11 mouse cellular contexts compared by ENCODE assay signal in genomic region chr14:25629866-25630606, GRCm38 (mm10).
DNase-seq lines count a peak whose midpoint lies in the region; ATAC-seq lines count a peak whose summit lies in the region.
"Had no signal": no experiment of that assay in that cellular context is flagged by ENCODE, and none has a peak within 500 bp of the region (broad histone marks: within the 10 kb centered on the region; RNA-seq: fewer than 3 reads in every experiment).

No protein-coding gene starts in this region.

- H3K36me3 ChIP-seq in intestine, embryonic 16.5 days (ENCODE audit: control insufficient read depth, insufficient read depth, low read length), result no peaks in the 10 kb centered on the region
- no peaks in the 10 kb centered on the region for H3K36me3 ChIP-seq in intestine, embryonic 15.5 days

- 81% methylated on average over 12 of the region's 12 CpGs for WGBS in intestine, embryonic 16.5 days
- WGBS in intestine, embryonic 15.5 days, result 78% methylated on average over 12 of the region's 12 CpGs

- no peak overlapping the region for H3K4me2 ChIP-seq in intestine, embryonic 16.5 days (ENCODE audit: low read depth, low read length)
- H3K4me2 ChIP-seq in intestine, embryonic 15.5 days (replicated peaks), result no peak overlapping the region

- ATAC-seq in intestine, embryonic 16.5 days, result no peak
- ATAC-seq in intestine, embryonic 15.5 days, result no peak
- ATAC-seq in inflammation-experienced regulatory T-cells, adult 6 months, result peak; percentile 44

- DNase-seq in cerebellum, adult 9-10 months, result peak; percentile 54
- no peak for DNase-seq in cerebellum, adult 11 months
- peak; percentile 85 for DNase-seq in brain, adult 2 months (ENCODE audit: low read depth, low spot score)
- DNase-seq in adrenal gland, postnatal 14 days, result no peak
- no peak for DNase-seq in adrenal gland, postnatal 36 days
- DNase-seq: adrenal gland, postnatal 25 days; cerebellum, postnatal 14 days; lung, postnatal 36 days had no signal

- H3K27me3 ChIP-seq in intestine, embryonic 16.5 days (replicated peaks; ENCODE audit: control insufficient read depth, insufficient read depth, low read length), result no peaks in the 10 kb centered on the region
- no peaks in the 10 kb centered on the region for H3K27me3 ChIP-seq in intestine, embryonic 15.5 days (replicated peaks)

- no peaks in the 10 kb centered on the region for H3K9me3 ChIP-seq in intestine, embryonic 16.5 days (ENCODE audit: control insufficient read depth, low read length)
- H3K9me3 ChIP-seq in intestine, embryonic 15.5 days, result no peaks in the 10 kb centered on the region

- H3K27ac ChIP-seq in intestine, embryonic 16.5 days (ENCODE audit: low read length), result 0 out of 2 replicates have a peak overlapping the region, but pooled peaks have one; percentile 6
- H3K27ac ChIP-seq in intestine, embryonic 15.5 days, result no peak overlapping the region

- H3K9ac ChIP-seq in intestine, embryonic 16.5 days (ENCODE audit: low read depth, low read length), result no peak overlapping the region
- H3K9ac ChIP-seq in intestine, embryonic 15.5 days, result no peak overlapping the region

- H3K4me1 ChIP-seq in intestine, embryonic 16.5 days (ENCODE audit: control insufficient read depth, insufficient read depth, low read length), result peaks cover 28% of the 10 kb centered on the region
- peaks cover 35% of the 10 kb centered on the region for H3K4me1 ChIP-seq in intestine, embryonic 15.5 days (replicated peaks)

- H3K4me3 ChIP-seq in intestine, embryonic 16.5 days (ENCODE audit: low read length), result no peak overlapping the region
- H3K4me3 ChIP-seq in intestine, embryonic 15.5 days (replicated peaks), result no peak overlapping the region

Comparison
In these comparisons a context has a peak if more than half of its experiments do, and no peak if none do; other contexts are left out.
1. DNase-seq: peak in cerebellum, adult 9-10 months (single experiment) and brain, adult 2 months (single experiment); none in cerebellum, adult 11 months (single experiment), adrenal gland, postnatal 14 days (single experiment) and adrenal gland, postnatal 36 days (0 of 2).